Comparison of ENCODE assay signal across 22 mouse cellular contexts in the genomic region with DNA sequence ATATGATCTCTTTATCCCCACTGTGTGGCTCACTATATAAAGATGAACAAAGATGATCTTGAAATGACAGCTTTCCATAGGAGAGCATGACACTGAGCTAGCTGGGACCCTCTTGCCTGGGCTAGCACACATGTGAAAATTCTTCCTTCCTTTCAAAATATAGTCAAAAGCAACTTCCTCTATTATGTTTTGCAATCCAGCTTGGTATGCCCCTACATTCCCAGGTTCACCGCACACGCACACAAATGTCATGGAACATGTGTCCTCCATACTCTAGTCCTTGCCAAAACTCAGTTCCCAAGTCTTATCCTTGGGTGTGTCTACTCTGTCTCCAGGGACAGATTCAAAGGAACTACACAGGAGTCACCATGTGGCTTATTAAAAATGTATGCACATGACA. TPM values are rescaled to one million over a fixed set of nuclear protein-coding genes. Genes with fewer than 3 reads are reported as not detected.
DNase-seq lines count a peak whose midpoint lies in the region; ATAC-seq lines count a peak whose summit lies in the region.
"Had no signal": no experiment of that assay in that cellular context is flagged by ENCODE, and none has a peak within 500 bp of the region (broad histone marks: within the 10 kb centered on the region; RNA-seq: fewer than 3 reads in every experiment).

No protein-coding gene starts in this region.

- no peak overlapping the region for H3K4me3 ChIP-seq in brown adipose tissue, adult 24 weeks (ENCODE audit: insufficient read depth, low read depth, low read length)
- H3K4me3 ChIP-seq: embryonic facial prominence, embryonic 10.5 days; embryonic facial prominence, embryonic 12.5 days; forebrain, embryonic 12.5 days had no signal

- no peak for DNase-seq in c-Kit-positive CD71-positive TER-119-positive erythroid progenitor cells, embryonic 14.5 days (ENCODE audit: low spot score)
- DNase-seq in urinary bladder, postnatal 10 days (ENCODE audit: low spot score): no peak
- DNase-seq in thymus, postnatal 36 days: no peak
- DNase-seq: adrenal gland, adult 2 months; adrenal gland, postnatal 10 days; adrenal gland, postnatal 25 days; cerebellum, adult 11 months; cerebellum, adult 18-20 months; cerebellum, adult 8-10 months; cerebellum, adult 9-11 months; cerebellum, postnatal 14 days; cerebellum, postnatal 36 days; forebrain, postnatal 0 days had no signal

- peak overlapping the region; percentile 8; the same call in 1 of the 2 replicates for H3K27ac ChIP-seq in brown adipose tissue, adult 24 weeks (replicated peaks; ENCODE audit: low read depth, low read length)
- H3K27ac ChIP-seq: embryonic facial prominence, embryonic 10.5 days; embryonic facial prominence, embryonic 12.5 days; forebrain, embryonic 12.5 days had no signal

- peak; percentile 40 for ATAC-seq in common myeloid progenitor, adult 5-6 weeks (replicated peaks; ENCODE audit: low read depth, poor library complexity, severe bottlenecking)
- ATAC-seq in megakaryocyte, adult 5-6 weeks (ENCODE audit: poor library complexity, severe bottlenecking): peak; percentile 83
- ATAC-seq: forebrain, embryonic 14.5 days; forebrain, postnatal 0 days had no signal

- H3K4me1 ChIP-seq in brown adipose tissue, adult 24 weeks (ENCODE audit: control insufficient read depth, insufficient read depth, insufficient read length, low read length): peaks cover 28% of the 10 kb centered on the region
- H3K4me1 ChIP-seq: embryonic facial prominence, embryonic 10.5 days; embryonic facial prominence, embryonic 12.5 days; forebrain, embryonic 12.5 days had no signal

RNA-seq across cellular contexts. Expression of gene Rsad2, which starts 6.8 kb away (rescaled TPM):
- 2.9 and 8.1 TPM in 2 replicates for polyA plus RNA-seq in brown adipose tissue, adult 24 weeks (2012; ENCODE audit: insufficient read depth, insufficient read length, missing spikeins)
- 1.8 and 4.1 TPM in 2 replicates for total RNA-seq in common myeloid progenitor, adult 5-6 weeks (2017)
- 7.7 and 9.2 TPM in 2 replicates for total RNA-seq in megakaryocyte, adult 5-6 weeks (2015)
- total RNA-seq in megakaryocyte, adult 5-6 weeks (2017): 9.3 and 10.2 TPM in 2 replicates
- polyA plus RNA-seq: C2C12 had no signal

RNA-seq across cellular contexts. Expression of gene Cmpk2, which starts 19.5 kb away (rescaled TPM):
- polyA plus RNA-seq in brown adipose tissue, adult 24 weeks (2012; ENCODE audit: insufficient read depth, insufficient read length, missing spikeins): 5.0 and 6.6 TPM in 2 replicates
- total RNA-seq in common myeloid progenitor, adult 5-6 weeks (2017): 11.2 and 15.8 TPM in 2 replicates
- total RNA-seq in megakaryocyte, adult 5-6 weeks (2015): 88.4 and 109 TPM in 2 replicates
- total RNA-seq in megakaryocyte, adult 5-6 weeks (2017): 52.7 and 57.5 TPM in 2 replicates

RNA-seq across cellular contexts. Expression of gene Rnf144a, which starts 34.4 kb away (rescaled TPM):
- polyA plus RNA-seq in brown adipose tissue, adult 24 weeks (2012; ENCODE audit: insufficient read depth, insufficient read length, missing spikeins): 16.9 and 22.9 TPM in 2 replicates
- 31.0 and 42.0 TPM in 2 replicates for total RNA-seq in common myeloid progenitor, adult 5-6 weeks (2017)
- 36.3 and 38.3 TPM in 2 replicates for total RNA-seq in megakaryocyte, adult 5-6 weeks (2015)
- 35.8 and 36.1 TPM in 2 replicates for total RNA-seq in megakaryocyte, adult 5-6 weeks (2017)
- total RNA-seq: MEL had no signal
- polyA plus RNA-seq: C2C12 had no signal
